Mouse (Mus musculus) lung, adult 2 months (tissue): ENCODE results near the gene Card10. TPM values are rescaled to one million over a fixed set of nuclear protein-coding genes. Genes with fewer than 3 reads are reported as not detected.
A peak's percentile ranks its signal among the peaks of the same experiment; 100 is the strongest.

Experiments
- DNase-seq: peaks from one replicate; pipeline ENCODE4 v3.0.0; 2022
- H3K4me1 ChIP-seq: fragments of 200-500 bp; 2 replicates; pipeline ENCODE4 v1.6.1; 2011; ENCODE audit warnings: low read length; ENCODE audit not compliant: control insufficient read depth, insufficient read depth
- H3K4me3 ChIP-seq: fragments of 200-500 bp; replicated peaks from 2 replicates; pipeline ENCODE3; 2011; ENCODE audit warnings: low read depth, mild to moderate bottlenecking, control low read depth, low read length; ENCODE audit errors: extremely low read depth
- CTCF ChIP-seq: fragments of 200-500 bp; IDR thresholded peaks from 2 replicates; pipeline ENCODE4 v1.5.1; 2011; ENCODE audit warnings: mild to moderate bottlenecking, low read length, control low read depth; ENCODE audit not compliant: insufficient read depth
- POLR2A ChIP-seq: fragments of 200-500 bp; IDR thresholded peaks from 2 replicates; pipeline ENCODE4 v1.6.1; 2011; ENCODE audit warnings: low read depth, mild to moderate bottlenecking, control low read depth, low read length, borderline replicate concordance; ENCODE audit errors: extremely low read depth
- WGBS: fragments of 180-500 bp; shearing (Covaris S2); methylation state at CpG from one replicate; pipeline ENCODE4 v1.1.7; 2018; 5-methylcytosine and 5-hydroxymethylcytosine counted together
- polyA plus RNA-seq: library from polyadenylated mRNA; depleted of rRNA; stranded (reverse); fragments of >200 nt; gene quantifications from 2 replicates; pipeline ENCODE4 v1.2.3, GENCODE M21; 2012

Gene Card10
- polyA plus RNA-seq, 1 experiment: 61.5 TPM

- H3K4me3 ChIP-seq: no peak overlapping the region
- peaks cover 6% of the 10 kb centered on the region for H3K4me1 ChIP-seq
- whole genome bisulfite sequencing: 79% methylated on average over 2 of the region's 2 CpGs
- TF ChIP-seq POLR2A: no peak
- no peak for TF ChIP-seq CTCF
- DNase-seq: no peak
Observed at GRCm38 (mm10) chr15:78805351-78805750, 2.5 kb upstream of the Card10 start.

GRCm38 (mm10) chr15:78804326-78804725 is 1.5 kb upstream of the Card10 start:
- H3K4me1 ChIP-seq: peaks cover 2% of the 10 kb centered on the region
- DNase-seq: no peak

GRCm38 (mm10) chr15:78803499-78803900 is 658 bp upstream of the Card10 start:
- 9% methylated on average over 8 of the region's 8 CpGs for WGBS
- peak; percentile 65 for DNase-seq
- TF ChIP-seq CTCF: no peak
- Histone ChIP-seq H3K4me3 (no peak overlapping the region), H3K4me1 (peaks cover 2% of the 10 kb centered on the region)

More at GRCm38 (mm10) chr15:78804326-78804725, 1.5 kb upstream of the Card10 start:
- no peak for TF ChIP-seq CTCF
- TF ChIP-seq POLR2A: no peak
- 35% methylated on average over 6 of the region's 6 CpGs for WGBS
- H3K4me3 ChIP-seq: no peak overlapping the region

GRCm38 (mm10) chr15:78801971-78802741 is 686 bp downstream of the Card10 start:
- peaks cover 2% of the 10 kb centered on the region for H3K4me1 ChIP-seq
- WGBS: 4% methylated on average over 58 of the region's 67 CpGs
- peak overlapping the region; percentile 84 for H3K4me3 ChIP-seq
- no peak for TF ChIP-seq POLR2A
- TF ChIP-seq CTCF: no peak
- DNase-seq: peak; percentile 70

GRCm38 (mm10) chr15:78801571-78801970 is 1.3 kb downstream of the Card10 start:
- Histone ChIP-seq H3K4me3 (peak overlapping the region; percentile 84), H3K4me1 (peaks cover 2% of the 10 kb centered on the region)
- no peak for DNase-seq
- TF ChIP-seq CTCF: no peak
- TF ChIP-seq POLR2A: no peak
- 45% methylated on average over 9 of the region's 9 CpGs for WGBS

- Histone ChIP-seq H3K4me1 (peaks cover 10% of the 10 kb centered on the region), H3K4me3 (no peak overlapping the region)
- DNase-seq: no peak
- 47% methylated on average over 21 of the region's 21 CpGs for WGBS
- no peak for TF ChIP-seq CTCF
- no peak for TF ChIP-seq POLR2A
Observed at GRCm38 (mm10) chr15:78799029-78799428, 3.8 kb downstream of the Card10 start.

GRCm38 (mm10) chr15:78797060-78797329 is 5.8 kb downstream of the Card10 start:
- no peak for DNase-seq
- TF ChIP-seq CTCF: no peak
- TF ChIP-seq POLR2A: no peak
- no peak overlapping the region for H3K4me3 ChIP-seq
- H3K4me1 ChIP-seq: peaks cover 8% of the 10 kb centered on the region; the same call in 1 of the 2 replicates
- WGBS: 81% methylated on average over 8 of the region's 8 CpGs

GRCm38 (mm10) chr15:78796196-78797059 is 6.4 kb downstream of the Card10 start:
- 35% methylated on average over 25 of the region's 25 CpGs for WGBS
- TF ChIP-seq CTCF: no peak
- TF ChIP-seq POLR2A: no peak

GRCm38 (mm10) chr15:78790990-78791389 is 11.9 kb downstream of the Card10 start:
- 68% methylated on average over 12 of the region's 12 CpGs for WGBS
- TF ChIP-seq CTCF (no peak), POLR2A (no peak)

More at GRCm38 (mm10) chr15:78796196-78797059, 6.4 kb downstream of the Card10 start:
- DNase-seq: no peak
- Histone ChIP-seq H3K4me3 (no peak overlapping the region), H3K4me1 (peaks cover 8% of the 10 kb centered on the region; the same call in 1 of the 2 replicates)

GRCm38 (mm10) chr15:78790451-78790850 is 12.4 kb downstream of the Card10 start:
- Histone ChIP-seq H3K4me1 (peaks cover 35% of the 10 kb centered on the region), H3K4me3 (no peak overlapping the region)
- 27% methylated on average over 4 of the region's 4 CpGs for WGBS
- DNase-seq: no peak
- TF ChIP-seq POLR2A (no peak), CTCF (no peak)

More at GRCm38 (mm10) chr15:78790990-78791389, 11.9 kb downstream of the Card10 start:
- Histone ChIP-seq H3K4me1 (peaks cover 35% of the 10 kb centered on the region), H3K4me3 (no peak overlapping the region)
- DNase-seq: no peak
